Mouse (Mus musculus) right cerebral cortex, postnatal 4 days (tissue): ENCODE results near the gene Olfr1043.
"Not testable (repeated sequence)": the region's sequence is repeated elsewhere in the genome, so short reads cannot be mapped to it uniquely, and the experiment has no call there.

ENCODE experiments used
- DNase-seq: peaks from one replicate; pipeline ENCODE4 v3.0.0-alpha.2; 2022

The Olfr1043 gene

GRCm38 (mm10) chr2:86167422-86167821 is at the start of gene Olfr1043:
Gene Olfr1043, minus strand, starts transcription at chr2:86167522.
- DNase-seq, result no peak

- no peak for DNase-seq
These were observed 35.6 kb upstream of the Olfr1043 start, which contains the start of gene Olfr1045 for GRCm38 (mm10) chr2:86202909-86203308. Gene Olfr1045, minus strand, starts transcription at chr2:86203009.

- no peak for DNase-seq
These were observed 28.5 kb upstream of the Olfr1043 start for GRCm38 (mm10) chr2:86195863-86196262.

GRCm38 (mm10) chr2:86185583-86185982 is 18.3 kb upstream of the Olfr1043 start, which contains the start of gene Olfr52:
Gene Olfr52, minus strand, starts transcription at chr2:86185683.
- no peak for DNase-seq

- DNase-seq, result no peak
These were observed 12.6 kb upstream of the Olfr1043 start for GRCm38 (mm10) chr2:86179950-86180349.

DNA sequence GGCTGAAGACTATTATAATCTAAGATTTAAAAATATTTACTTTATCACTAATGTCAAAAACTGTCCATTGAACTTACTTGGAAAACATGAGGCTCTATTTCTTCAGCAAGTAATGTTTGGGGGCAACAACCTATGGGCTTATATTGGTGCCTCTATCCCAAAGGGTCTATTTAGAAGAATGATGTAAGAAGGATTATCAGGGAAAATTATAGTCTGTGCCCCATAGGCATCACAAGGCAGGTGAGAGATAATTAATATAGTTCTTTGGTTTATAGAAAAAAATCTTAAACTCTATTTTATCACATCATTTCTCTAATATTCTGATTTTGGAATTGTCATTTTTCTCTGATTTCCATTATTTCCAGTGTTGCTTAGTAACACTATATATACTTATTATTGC is 10.4 kb upstream of the Olfr1043 start, which contains the start of gene Olfr1044:
Olfr1044 (minus strand) TSS at position 101 of the 400 bp plus-strand sequence.
- no peak for DNase-seq

- DNase-seq, result not testable (repeated sequence)
These were observed 8.1 kb upstream of the Olfr1043 start for GRCm38 (mm10) chr2:86175422-86175821.

GRCm38 (mm10) chr2:86161738-86162137 is 5.6 kb downstream of the Olfr1043 start, which contains the start of gene Olfr1042:
Gene Olfr1042, minus strand, starts transcription at chr2:86161838.
- DNase-seq, result no peak

GRCm38 (mm10) chr2:86146632-86147031 is 20.7 kb downstream of the Olfr1043 start, which contains the start of gene Olfr1040:
Gene Olfr1040, minus strand, starts transcription at chr2:86146732.
- no peak for DNase-seq

DNA sequence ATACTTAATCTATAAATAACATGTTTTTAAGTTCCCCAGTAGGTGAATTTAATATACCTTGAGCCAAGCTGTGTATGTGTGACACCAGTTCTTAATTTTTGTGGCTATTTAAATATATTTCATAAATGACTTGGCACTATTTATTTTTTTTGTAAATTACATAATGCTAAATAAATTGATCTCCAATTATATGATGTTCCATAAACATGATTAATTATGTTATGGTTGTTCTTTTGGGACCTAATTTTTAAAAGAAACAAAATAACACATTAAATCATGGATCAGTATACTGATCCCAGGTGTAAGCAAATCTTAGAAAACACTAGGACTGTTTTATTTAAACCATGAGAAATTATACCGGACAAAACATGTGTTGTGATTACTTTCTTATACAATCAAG is 31.5 kb downstream of the Olfr1043 start, which contains the start of gene Olfr1039:
Olfr1039 (minus strand) TSS at position 101 of the 400 bp plus-strand sequence.
- no peak for DNase-seq
